Mouse (Mus musculus) lung, embryonic 14.5 days (tissue): ENCODE results near the gene Pank2. TPM values are rescaled to one million over a fixed set of nuclear protein-coding genes. Genes with fewer than 3 reads are reported as not detected.
"Not testable (repeated sequence)": the region's sequence is repeated elsewhere in the genome, so short reads cannot be mapped to it uniquely, and the experiment has no call there.

ENCODE experiments used
- ATAC-seq: fragments of 200-750 bp; cut with Nextera tagmentation; 2 replicates; pipeline ENCODE4 v1.8.0; 2017; ENCODE audit warnings: mild to moderate bottlenecking, moderate TSS enrichment, moderate library complexity; ENCODE audit not compliant: insufficient read depth
- DNase-seq: peaks from one replicate; pipeline ENCODE4 v3.0.0-alpha.2; 2015
- H3K27ac ChIP-seq: fragments of 300-500 bp; sonication (generic); 2 replicates; pipeline ENCODE4 v1.5.1; 2014; ENCODE audit warnings: low read depth, mild to moderate bottlenecking, moderate library complexity
- H3K27me3 ChIP-seq: fragments of 300-500 bp; sonication (generic); 2 replicates; pipeline ENCODE4 v1.6.1; 2014; ENCODE audit warnings: low read length, control low read depth; ENCODE audit not compliant: insufficient read depth
- H3K36me3 ChIP-seq: fragments of 300-500 bp; sonication (generic); 2 replicates; pipeline ENCODE4 v1.6.1; 2014; ENCODE audit warnings: control low read depth; ENCODE audit not compliant: insufficient read depth
- H3K4me1 ChIP-seq: fragments of 300-500 bp; sonication (generic); 2 replicates; pipeline ENCODE4 v1.6.1; 2014; ENCODE audit warnings: antibody characterized with exemption, control low read depth; ENCODE audit not compliant: insufficient read depth
- H3K4me2 ChIP-seq: fragments of 300-500 bp; sonication (generic); 2 replicates; pipeline ENCODE4 v1.6.1; 2014; ENCODE audit warnings: mild to moderate bottlenecking
- H3K4me3 ChIP-seq: fragments of 300-500 bp; sonication (generic); 2 replicates; pipeline ENCODE4 v1.5.1; 2014; ENCODE audit warnings: low read depth, low read length
- H3K9ac ChIP-seq: fragments of 300-500 bp; sonication (generic); 2 replicates; pipeline ENCODE4 v1.6.1; 2014
- H3K9me3 ChIP-seq: fragments of 300-500 bp; sonication (generic); 2 replicates; pipeline ENCODE4 v1.6.1; 2016; ENCODE audit warnings: low read depth, low read length, control low read depth
- CTCF ChIP-seq: IDR thresholded peaks from 2 replicates; pipeline ENCODE4 v1.5.1; 2016; ENCODE audit warnings: antibody characterized with exemption, low read depth
- WGBS: fragments of 180-500 bp; shearing (Covaris S2); extraction: QIAGEN DNeasy Blood & Tissue Kit; methylation state at CpG from one replicate; pipeline ENCODE4 v1.1.7; 2014; 5-methylcytosine and 5-hydroxymethylcytosine counted together
- polyA plus RNA-seq: library from polyadenylated mRNA; unstranded; fragments of >200 nt; fragmentation: Nextera tagmentation; extraction: Ambion mirVana; gene quantifications from 2 replicates; pipeline ENCODE4 v1.2.1, GENCODE M21; 2014

The Pank2 gene
- polyA plus RNA-seq, 1 experiment from 2014 or later = 51.2 TPM

- WGBS = 85% methylated on average over 5 of the region's 5 CpGs
- Histone ChIP-seq H3K27me3 (no peaks in the 10 kb centered on the region), H3K36me3 (no peaks in the 10 kb centered on the region; the same call in 1 of the 2 replicates), H3K9ac (no peak overlapping the region), H3K9me3 (no peaks in the 10 kb centered on the region), H3K4me2 (no peak overlapping the region), H3K4me1 (no peaks in the 10 kb centered on the region), H3K4me3 (no peak overlapping the region), H3K27ac (no peak overlapping the region)
- no peak for ATAC-seq
- no peak for DNase-seq
- TF ChIP-seq CTCF = no peak
Measured at GRCm38 (mm10) chr2:131307391-131307790, 45.1 kb downstream of the Pank2 start.

GRCm38 (mm10) chr2:131307822-131308221, 45.5 kb downstream of the Pank2 start:
- Histone ChIP-seq H3K27me3 (no peaks in the 10 kb centered on the region), H3K4me1 (no peaks in the 10 kb centered on the region), H3K9ac (no peak overlapping the region), H3K4me3 (no peak overlapping the region), H3K27ac (no peak overlapping the region), H3K36me3 (no peaks in the 10 kb centered on the region; the same call in 1 of the 2 replicates), H3K4me2 (no peak overlapping the region), H3K9me3 (no peaks in the 10 kb centered on the region)
- ATAC-seq = no peak
- WGBS = 84% methylated on average over 2 of the region's 2 CpGs
- TF ChIP-seq CTCF = no peak
- DNase-seq = no peak

GRCm38 (mm10) chr2:131309296-131309695, 47.0 kb downstream of the Pank2 start:
- H3K4me1 ChIP-seq = no peaks in the 10 kb centered on the region
- TF ChIP-seq CTCF = no peak
- 48% methylated on average over 6 of the region's 6 CpGs for WGBS
- H3K9ac ChIP-seq = no peak overlapping the region
- no peaks in the 10 kb centered on the region for H3K27me3 ChIP-seq
- H3K27ac ChIP-seq = no peak overlapping the region
- ATAC-seq (no peak), DNase-seq (no peak)
- H3K4me3 ChIP-seq = no peak overlapping the region
- H3K4me2 ChIP-seq = no peak overlapping the region
- no peaks in the 10 kb centered on the region for H3K9me3 ChIP-seq
- no peaks in the 10 kb centered on the region for H3K36me3 ChIP-seq

GRCm38 (mm10) chr2:131316167-131316566, 53.9 kb downstream of the Pank2 start:
- H3K27me3 ChIP-seq = no peaks in the 10 kb centered on the region
- no peak overlapping the region for H3K4me2 ChIP-seq
- no peak overlapping the region for H3K27ac ChIP-seq
- H3K36me3 ChIP-seq = no peaks in the 10 kb centered on the region
- no peak overlapping the region for H3K9ac ChIP-seq
- no peaks in the 10 kb centered on the region for H3K4me1 ChIP-seq
- no peak for ATAC-seq
- no peak overlapping the region for H3K4me3 ChIP-seq
- 74% methylated on average over 2 of the region's 2 CpGs for WGBS
- H3K9me3 ChIP-seq = peaks cover 8% of the 10 kb centered on the region; the same call in 1 of the 2 replicates
- no peak for DNase-seq
- TF ChIP-seq CTCF = no peak

- no peak for TF ChIP-seq CTCF
- no peaks in the 10 kb centered on the region for H3K4me1 ChIP-seq
- no peak overlapping the region for H3K4me2 ChIP-seq
- H3K27me3 ChIP-seq = no peaks in the 10 kb centered on the region
- no peak overlapping the region for H3K4me3 ChIP-seq
- H3K9ac ChIP-seq = no peak overlapping the region
- peaks cover 8% of the 10 kb centered on the region; the same call in 1 of the 2 replicates for H3K9me3 ChIP-seq
- H3K36me3 ChIP-seq = no peaks in the 10 kb centered on the region
- DNase-seq = no peak
- H3K27ac ChIP-seq = no peak overlapping the region
- 87% methylated on average over 6 of the region's 6 CpGs for WGBS
- no peak for ATAC-seq
Measured at GRCm38 (mm10) chr2:131319401-131319800, 57.1 kb downstream of the Pank2 start.

- H3K36me3 ChIP-seq, H3K27me3 ChIP-seq, H3K9me3 ChIP-seq, H3K4me2 ChIP-seq, H3K9ac ChIP-seq, H3K4me1 ChIP-seq, H3K4me3 ChIP-seq: not testable (repeated sequence)
- DNase-seq (peak; percentile 83), ATAC-seq (peak; percentile 68; the same call in 1 of the 2 replicates)
- peak overlapping the region; percentile 42; the same call in 1 of the 2 replicates for H3K27ac ChIP-seq
- 30% methylated on average over 3 of the region's 3 CpGs for WGBS
Measured at GRCm38 (mm10) chr2:131321192-131321591, 58.9 kb downstream of the Pank2 start.

- Histone ChIP-seq H3K27ac (no peak overlapping the region), H3K4me3 (no peak overlapping the region), H3K4me2 (no peak overlapping the region), H3K9me3 (no peaks in the 10 kb centered on the region), H3K9ac (no peak overlapping the region), H3K36me3 (no peaks in the 10 kb centered on the region), H3K4me1 (0 out of 2 replicates have a peak, but pooled peaks cover 4% of the 10 kb centered on the region), H3K27me3 (no peaks in the 10 kb centered on the region)
- no peak for DNase-seq
- 62% methylated on average over 1 of the region's 1 CpGs for WGBS
- no peak for ATAC-seq
- TF ChIP-seq CTCF = no peak
Measured at GRCm38 (mm10) chr2:131323675-131324074, 61.4 kb downstream of the Pank2 start.

GRCm38 (mm10) chr2:131326044-131326443, 63.7 kb downstream of the Pank2 start:
- no peak for ATAC-seq
- Histone ChIP-seq H3K9me3 (no peaks in the 10 kb centered on the region), H3K27ac (no peak overlapping the region), H3K4me3 (no peak overlapping the region), H3K9ac (no peak overlapping the region), H3K4me2 (no peak overlapping the region), H3K27me3 (no peaks in the 10 kb centered on the region), H3K4me1 (0 out of 2 replicates have a peak, but pooled peaks cover 4% of the 10 kb centered on the region), H3K36me3 (no peaks in the 10 kb centered on the region)
- WGBS = 46% methylated on average over 3 of the region's 3 CpGs
- TF ChIP-seq CTCF = no peak
- DNase-seq = no peak
